Comparison of ENCODE assay signal across 16 mouse cellular contexts in genomic region chr4:151655637-151656385, GRCm38 (mm10).
A peak's percentile ranks its signal among the peaks of the same experiment; 100 is the strongest.
DNase-seq lines count a peak whose midpoint lies in the region; ATAC-seq and TF ChIP-seq lines count a peak whose summit lies in the region.
"Had no signal": no experiment of that assay in that cellular context is flagged by ENCODE, and none has a peak within 500 bp of the region (broad histone marks: within the 10 kb centered on the region; RNA-seq: fewer than 3 reads in every experiment).

No protein-coding gene starts in this region.

- 45% methylated on average over 16 of the region's 16 CpGs for WGBS in hindbrain, embryonic 16.5 days
- 49% methylated on average over 16 of the region's 16 CpGs for WGBS in midbrain, embryonic 15.5 days
- 39% methylated on average over 16 of the region's 16 CpGs for WGBS in intestine, embryonic 15.5 days

- no peaks in the 10 kb centered on the region for H3K36me3 ChIP-seq in E14TG2a.4 (ENCODE audit: insufficient read depth, low read length)
- no peaks in the 10 kb centered on the region for H3K36me3 ChIP-seq in hindbrain, embryonic 16.5 days (ENCODE audit: control insufficient read depth, insufficient read depth, low read length)
- no peaks in the 10 kb centered on the region for H3K36me3 ChIP-seq in midbrain, embryonic 15.5 days (replicated peaks)
- no peaks in the 10 kb centered on the region for H3K36me3 ChIP-seq in intestine, embryonic 15.5 days
- H3K36me3 ChIP-seq: forebrain, embryonic 12.5 days had no signal

- H3K27me3 ChIP-seq in E14TG2a.4 (ENCODE audit: insufficient read depth, low read length), result no peaks in the 10 kb centered on the region
- H3K27me3 ChIP-seq in hindbrain, embryonic 16.5 days (replicated peaks; ENCODE audit: control insufficient read depth, insufficient read depth, low read length), result no peaks in the 10 kb centered on the region
- no peaks in the 10 kb centered on the region for H3K27me3 ChIP-seq in midbrain, embryonic 15.5 days (replicated peaks)
- H3K27me3 ChIP-seq in intestine, embryonic 15.5 days (replicated peaks), result no peaks in the 10 kb centered on the region
- H3K27me3 ChIP-seq: forebrain, embryonic 12.5 days; megakaryocyte, embryonic 14.5 days had no signal

- H3K4me1 ChIP-seq in E14TG2a.4 (replicated peaks; ENCODE audit: low read depth, low read length), result peaks cover 32% of the 10 kb centered on the region
- peaks cover 20% of the 10 kb centered on the region for H3K4me1 ChIP-seq in hindbrain, embryonic 16.5 days (ENCODE audit: control insufficient read depth, insufficient read depth, low read depth, low read length)
- H3K4me1 ChIP-seq in midbrain, embryonic 15.5 days, result peaks cover 14% of the 10 kb centered on the region
- H3K4me1 ChIP-seq in intestine, embryonic 15.5 days (replicated peaks), result 0 out of 2 replicates have a peak, but pooled peaks cover 4% of the 10 kb centered on the region
- H3K4me1 ChIP-seq: megakaryocyte, embryonic 14.5 days had no signal

- H3K9me3 ChIP-seq in E14TG2a.4 (ENCODE audit: low read length), result no peaks in the 10 kb centered on the region
- no peaks in the 10 kb centered on the region for H3K9me3 ChIP-seq in hindbrain, embryonic 16.5 days (ENCODE audit: control insufficient read depth, low read length)
- no peaks in the 10 kb centered on the region for H3K9me3 ChIP-seq in midbrain, embryonic 15.5 days
- H3K9me3 ChIP-seq in intestine, embryonic 15.5 days, result no peaks in the 10 kb centered on the region
- H3K9me3 ChIP-seq: forebrain, embryonic 12.5 days had no signal

- peak; percentile 52 for DNase-seq in ES-CJ7 (ENCODE audit: low read depth, low spot score)
- DNase-seq in layer of hippocampus, adult 11-12 months (ENCODE audit: low spot score), result no peak
- no peak for DNase-seq in layer of hippocampus, postnatal 36 days
- no peak for DNase-seq in left cerebral cortex, adult 2 months (ENCODE audit: extremely low spot score in 1 of 2, low spot score in 2 of 2)
- DNase-seq: heart, postnatal 4 days; kidney, adult 11 months; lung, postnatal 14 days; right cerebral cortex, postnatal 4 days; thymus, postnatal 4 days had no signal

- H3K27ac ChIP-seq in hindbrain, embryonic 16.5 days (ENCODE audit: low read depth, low read length), result no peak overlapping the region
- peak overlapping the region; percentile 41 for H3K27ac ChIP-seq in midbrain, embryonic 15.5 days
- H3K27ac ChIP-seq in left cerebral cortex, adult 2 months, result no peak overlapping the region
- no peak overlapping the region for H3K27ac ChIP-seq in intestine, embryonic 15.5 days
- H3K27ac ChIP-seq: forebrain, embryonic 12.5 days; layer of hippocampus, adult 2 months had no signal

- ATAC-seq in hindbrain, embryonic 16.5 days, result 0 out of 2 replicates have a peak, but pooled peaks have one; percentile 32
- 0 out of 2 replicates have a peak, but pooled peaks have one; percentile 50 for ATAC-seq in midbrain, embryonic 15.5 days (replicated peaks)
- no peak for ATAC-seq in intestine, embryonic 15.5 days

- peak overlapping the region; percentile 17; the same call in 1 of the 2 replicates for H3K4me3 ChIP-seq in E14TG2a.4 (replicated peaks; ENCODE audit: low read length)
- no peak overlapping the region for H3K4me3 ChIP-seq in hindbrain, embryonic 16.5 days (ENCODE audit: low read length)
- H3K4me3 ChIP-seq in midbrain, embryonic 15.5 days, result no peak overlapping the region
- H3K4me3 ChIP-seq in left cerebral cortex, adult 2 months, result no peak overlapping the region
- no peak overlapping the region for H3K4me3 ChIP-seq in intestine, embryonic 15.5 days (replicated peaks)
- H3K4me3 ChIP-seq: forebrain, embryonic 12.5 days; layer of hippocampus, adult 2 months had no signal

- TF ChIP-seq CTCF in E14TG2a.4 (conservative IDR thresholded peaks at IDR 0.05; ENCODE audit: low read length), result no peak
- no peak for TF ChIP-seq CTCF in left cerebral cortex, adult 2 months (IDR thresholded peaks at IDR 0.05)

- intact Hi-C loops in left cerebral cortex, adult 2 months (cut with DNase I), result no loop called here

- H3K9ac ChIP-seq in hindbrain, embryonic 16.5 days (ENCODE audit: low read depth, low read length), result no peak overlapping the region
- H3K9ac ChIP-seq in midbrain, embryonic 15.5 days, result no peak overlapping the region
- no peak overlapping the region for H3K9ac ChIP-seq in intestine, embryonic 15.5 days
- H3K9ac ChIP-seq: forebrain, embryonic 12.5 days had no signal

- H3K4me2 ChIP-seq in hindbrain, embryonic 16.5 days (ENCODE audit: low read length), result no peak overlapping the region
- no peak overlapping the region for H3K4me2 ChIP-seq in midbrain, embryonic 15.5 days
- no peak overlapping the region for H3K4me2 ChIP-seq in intestine, embryonic 15.5 days (replicated peaks)
- H3K4me2 ChIP-seq: forebrain, embryonic 12.5 days had no signal
